Mouse (Mus musculus): Measurements from ENCODE around the gene Naa50. TPM values are rescaled to one million over a fixed set of nuclear protein-coding genes. Genes with fewer than 3 reads are reported as not detected.

Gene Naa50
- polyA plus RNA-seq, 1 experiment from 2014 or later = 101 TPM

DNA sequence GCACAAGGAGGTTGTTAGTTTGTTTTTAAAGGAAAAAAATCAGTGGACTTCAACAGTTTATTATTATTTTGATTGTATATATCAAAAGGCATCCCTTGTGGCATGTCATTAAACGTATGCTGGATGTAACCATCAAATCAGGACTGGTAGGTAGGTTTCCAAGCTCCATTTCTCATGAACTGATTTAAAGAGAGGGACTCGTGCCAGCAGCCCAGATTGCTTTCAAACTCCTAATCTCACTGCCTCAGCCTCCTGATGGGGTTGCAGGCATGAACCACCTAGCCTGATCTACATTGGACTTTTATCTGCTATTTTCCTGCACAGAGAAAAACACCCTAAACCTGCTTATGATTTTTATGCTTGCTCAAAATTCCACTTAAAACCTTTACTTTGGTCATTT, 15.8 kb upstream of the Naa50 start:
- H3K4me3 ChIP-seq = no peak overlapping the region
- WGBS = 90% methylated on average over 2 of the region's 2 CpGs
- H3K27ac ChIP-seq (replicated peaks) = no peak overlapping the region
- no peak for ATAC-seq (ENCODE audit: low FRiP score, low read depth)
- H3K9ac ChIP-seq (replicated peaks) = no peak overlapping the region
- no peaks in the 10 kb centered on the region for H3K9me3 ChIP-seq
- no peaks in the 10 kb centered on the region for H3K36me3 ChIP-seq
- no peak overlapping the region for H3K4me2 ChIP-seq (replicated peaks)
- H3K27me3 ChIP-seq = no peaks in the 10 kb centered on the region
- no peaks in the 10 kb centered on the region for H3K4me1 ChIP-seq

DNA sequence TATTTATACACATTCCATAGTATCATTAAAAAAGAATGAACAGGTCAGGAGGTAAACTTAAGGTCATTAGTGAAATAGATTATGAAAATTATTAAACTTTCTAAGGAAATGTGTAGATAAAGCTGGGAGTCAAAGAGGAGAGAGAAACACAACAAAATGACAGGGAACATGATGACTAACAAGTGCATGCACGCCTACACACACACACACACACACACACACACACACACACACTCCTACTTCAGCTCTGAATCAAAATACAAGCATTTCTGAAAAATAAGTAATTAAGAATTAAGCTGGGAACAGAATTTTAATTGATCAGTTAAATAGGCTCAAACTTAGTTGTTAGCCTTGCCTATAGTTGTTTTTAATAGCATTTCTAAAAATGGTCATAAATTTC, 14.9 kb upstream of the Naa50 start:
- H3K9me3 ChIP-seq = no peaks in the 10 kb centered on the region
- no peak for ATAC-seq (ENCODE audit: low FRiP score, low read depth)
- no peaks in the 10 kb centered on the region for H3K4me1 ChIP-seq
- no peaks in the 10 kb centered on the region for H3K27me3 ChIP-seq
- H3K9ac ChIP-seq (replicated peaks) = no peak overlapping the region
- WGBS = 93% methylated on average over 1 of the region's 1 CpGs
- no peak overlapping the region for H3K27ac ChIP-seq (replicated peaks)
- no peaks in the 10 kb centered on the region for H3K36me3 ChIP-seq
- H3K4me2 ChIP-seq (replicated peaks) = no peak overlapping the region
- H3K4me3 ChIP-seq = no peak overlapping the region

GRCm38 (mm10) chr16:44125436-44125835, 14.2 kb upstream of the Naa50 start:
- H3K27me3 ChIP-seq = no peaks in the 10 kb centered on the region
- no peak overlapping the region for H3K4me2 ChIP-seq (replicated peaks)
- H3K4me3 ChIP-seq = no peak overlapping the region
- no peaks in the 10 kb centered on the region for H3K4me1 ChIP-seq
- 88% methylated on average over 2 of the region's 2 CpGs for WGBS
- no peak for ATAC-seq (ENCODE audit: low FRiP score, low read depth)
- H3K9me3 ChIP-seq = no peaks in the 10 kb centered on the region
- no peaks in the 10 kb centered on the region for H3K36me3 ChIP-seq
- no peak overlapping the region for H3K9ac ChIP-seq (replicated peaks)
- H3K27ac ChIP-seq (replicated peaks) = no peak overlapping the region

GRCm38 (mm10) chr16:44126437-44126836, 13.2 kb upstream of the Naa50 start:
- Histone ChIP-seq H3K9ac (replicated peaks) (no peak overlapping the region), H3K4me1 (no peaks in the 10 kb centered on the region), H3K36me3 (no peaks in the 10 kb centered on the region), H3K27me3 (no peaks in the 10 kb centered on the region), H3K4me3 (no peak overlapping the region), H3K9me3 (no peaks in the 10 kb centered on the region), H3K4me2 (replicated peaks) (no peak overlapping the region), H3K27ac (replicated peaks) (no peak overlapping the region)
- 92% methylated on average over 4 of the region's 4 CpGs for WGBS
- ATAC-seq (ENCODE audit: low FRiP score, low read depth) = no peak

DNA sequence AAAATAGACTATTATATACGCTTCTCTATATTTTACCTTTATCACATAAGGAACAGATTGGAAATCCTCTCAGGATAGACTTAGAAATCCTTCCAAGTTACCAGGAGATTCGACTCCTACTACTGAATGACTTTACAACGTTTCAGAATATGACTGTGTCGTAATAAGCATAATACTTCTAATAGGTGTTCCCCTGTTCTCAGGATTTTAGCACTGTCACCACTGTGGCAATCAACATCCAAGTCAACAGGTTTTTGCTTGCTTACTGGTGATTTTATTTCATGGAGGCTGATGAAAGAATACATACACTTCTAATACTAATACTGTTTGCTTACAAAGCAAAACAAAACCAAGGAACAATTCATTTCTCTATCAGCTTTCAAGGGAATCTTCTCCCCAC, 7.3 kb upstream of the Naa50 start:
- H3K36me3 ChIP-seq = no peaks in the 10 kb centered on the region
- WGBS = 87% methylated on average over 4 of the region's 4 CpGs
- ATAC-seq (ENCODE audit: low FRiP score, low read depth) = no peak

GRCm38 (mm10) chr16:44133187-44133586, 6.4 kb upstream of the Naa50 start:
- H3K27ac ChIP-seq (replicated peaks) = no peak overlapping the region
- peaks cover 9% of the 10 kb centered on the region for H3K4me1 ChIP-seq
- H3K9ac ChIP-seq (replicated peaks) = no peak overlapping the region
- no peak overlapping the region for H3K4me3 ChIP-seq
- no peaks in the 10 kb centered on the region for H3K9me3 ChIP-seq
- 89% methylated on average over 3 of the region's 3 CpGs for WGBS
- H3K4me2 ChIP-seq (replicated peaks) = no peak overlapping the region
- ATAC-seq (ENCODE audit: low FRiP score, low read depth) = no peak
- no peaks in the 10 kb centered on the region for H3K36me3 ChIP-seq
- H3K27me3 ChIP-seq = no peaks in the 10 kb centered on the region

More for the DNA sequence above, 7.3 kb upstream of the Naa50 start:
- Histone ChIP-seq H3K27me3 (no peaks in the 10 kb centered on the region), H3K9ac (replicated peaks) (no peak overlapping the region), H3K4me3 (no peak overlapping the region), H3K27ac (replicated peaks) (no peak overlapping the region), H3K4me2 (replicated peaks) (no peak overlapping the region), H3K4me1 (no peaks in the 10 kb centered on the region), H3K9me3 (no peaks in the 10 kb centered on the region)

DNA sequence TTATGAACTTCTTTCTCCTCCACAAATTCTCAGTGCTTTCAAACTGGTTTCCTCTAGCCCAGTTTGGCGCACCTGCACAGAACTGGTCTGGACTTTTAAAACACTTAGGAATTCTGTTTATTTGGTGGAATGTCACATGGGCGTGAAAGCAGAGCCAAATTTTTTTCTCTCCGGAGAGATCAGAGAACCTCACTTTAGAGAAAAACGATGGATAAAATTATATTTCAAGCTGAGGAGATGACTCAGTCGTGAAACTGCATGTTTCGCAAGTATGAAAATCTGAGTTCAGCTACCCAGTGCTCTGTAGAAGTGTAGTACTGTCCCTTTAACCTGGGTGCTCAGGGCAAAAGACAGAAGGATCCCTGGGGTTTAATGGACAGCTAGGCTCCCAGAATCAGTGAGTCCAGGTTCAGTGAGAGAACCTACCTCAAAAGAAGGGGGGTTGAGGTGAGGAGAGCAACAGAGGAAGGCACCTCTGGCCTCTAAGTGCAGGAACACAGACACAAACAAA, 3.1 kb upstream of the Naa50 start:
- Histone ChIP-seq H3K27me3 (no peaks in the 10 kb centered on the region), H3K9me3 (no peaks in the 10 kb centered on the region), H3K36me3 (no peaks in the 10 kb centered on the region), H3K9ac (replicated peaks) (no peak overlapping the region), H3K4me3 (no peak overlapping the region), H3K27ac (replicated peaks) (no peak overlapping the region), H3K4me1 (peaks cover 13% of the 10 kb centered on the region), H3K4me2 (replicated peaks) (no peak overlapping the region)
- WGBS = 92% methylated on average over 6 of the region's 6 CpGs
- no peak for ATAC-seq (ENCODE audit: low FRiP score, low read depth)

- WGBS = 2% methylated on average over 24 of the region's 24 CpGs
- H3K4me3 ChIP-seq = peak overlapping the region; percentile 96
- peaks cover 16% of the 10 kb centered on the region for H3K4me1 ChIP-seq
- peak overlapping the region; percentile 91 for H3K9ac ChIP-seq (replicated peaks)
- 0 out of 2 replicates have a peak, but pooled peaks have one; percentile 0 for ATAC-seq (ENCODE audit: low FRiP score, low read depth)
- H3K4me2 ChIP-seq (replicated peaks) = peak overlapping the region; percentile 90
- peak overlapping the region; percentile 98 for H3K27ac ChIP-seq (replicated peaks)
- H3K36me3 ChIP-seq = no peaks in the 10 kb centered on the region
- H3K27me3 ChIP-seq = no peaks in the 10 kb centered on the region
- no peaks in the 10 kb centered on the region for H3K9me3 ChIP-seq
These were observed 1.2 kb upstream of the Naa50 start for GRCm38 (mm10) chr16:44138377-44138978.

GRCm38 (mm10) chr16:44138979-44139535, 573 bp upstream of the Naa50 start:
- H3K27me3 ChIP-seq = no peaks in the 10 kb centered on the region
- peaks cover 16% of the 10 kb centered on the region for H3K4me1 ChIP-seq
- H3K9ac ChIP-seq (replicated peaks) = peak overlapping the region; percentile 91
- H3K36me3 ChIP-seq = no peaks in the 10 kb centered on the region
- ATAC-seq (ENCODE audit: low FRiP score, low read depth) = peak; percentile 88
- H3K27ac ChIP-seq (replicated peaks) = peak overlapping the region; percentile 98
- peak overlapping the region; percentile 96 for H3K4me3 ChIP-seq
- under 1% methylated on average over 25 of the region's 25 CpGs for WGBS
- no peaks in the 10 kb centered on the region for H3K9me3 ChIP-seq
- H3K4me2 ChIP-seq (replicated peaks) = peak overlapping the region; percentile 90

DNA sequence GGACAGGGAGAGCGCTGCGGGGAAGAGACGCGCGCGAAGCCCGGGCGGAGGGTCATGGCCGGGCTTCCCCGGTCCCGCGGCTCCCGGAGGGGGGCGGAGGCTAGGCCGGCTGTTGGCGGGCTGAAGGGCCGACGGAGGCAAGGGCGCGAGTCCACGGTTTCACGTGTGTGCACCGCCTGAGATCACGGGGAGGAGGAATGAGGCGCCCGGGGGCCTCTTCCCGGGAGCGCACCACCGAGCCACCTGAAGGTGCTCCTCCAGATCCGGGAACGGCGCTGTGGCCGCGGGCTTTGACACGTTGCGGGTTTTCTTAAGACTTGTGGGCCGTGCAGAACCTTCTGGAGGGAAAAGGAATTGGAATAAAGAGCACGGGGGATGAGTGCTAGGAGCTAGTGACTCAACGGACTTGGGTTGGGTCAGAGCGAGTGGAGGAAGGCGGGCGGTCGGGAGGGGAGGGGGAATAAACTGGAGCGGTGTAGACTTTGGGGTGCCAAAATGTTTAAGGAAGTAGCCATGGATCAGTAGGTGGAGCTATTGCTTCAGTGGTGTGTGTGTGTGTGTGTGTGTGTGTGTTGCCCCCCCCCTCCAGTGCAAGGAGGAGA, 657 bp downstream of the Naa50 start:
- H3K27me3 ChIP-seq = no peaks in the 10 kb centered on the region
- peak overlapping the region; percentile 96 for H3K4me3 ChIP-seq
- peak overlapping the region; percentile 67 for H3K4me2 ChIP-seq (replicated peaks)
- no peaks in the 10 kb centered on the region for H3K9me3 ChIP-seq
- peak overlapping the region; percentile 91 for H3K9ac ChIP-seq (replicated peaks)
- 1% methylated on average over 43 of the region's 44 CpGs for WGBS
- peak; percentile 62 for ATAC-seq (ENCODE audit: low FRiP score, low read depth)
- peaks cover 16% of the 10 kb centered on the region for H3K4me1 ChIP-seq
- peak overlapping the region; percentile 98 for H3K27ac ChIP-seq (replicated peaks)
- no peaks in the 10 kb centered on the region for H3K36me3 ChIP-seq

DNA sequence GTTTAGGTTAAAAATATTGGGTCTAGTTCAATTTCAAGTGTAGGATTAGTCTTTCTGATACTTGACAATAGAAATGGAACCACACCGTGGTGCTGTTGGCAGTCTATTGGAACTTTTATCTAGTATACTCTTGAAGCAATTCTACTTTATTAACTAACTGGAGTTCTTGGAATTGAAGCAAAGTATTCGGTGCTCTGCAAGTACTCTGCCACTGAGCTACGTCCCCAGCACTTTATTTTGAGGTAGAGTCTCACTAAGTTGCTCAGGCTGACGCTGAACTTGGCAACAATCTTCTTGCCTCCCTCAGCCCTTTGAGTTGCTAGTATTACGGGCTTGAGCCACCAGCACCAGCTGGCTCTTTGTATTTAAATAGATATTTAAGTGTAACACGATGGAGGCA, 1.9 kb downstream of the Naa50 start:
- H3K9me3 ChIP-seq = no peaks in the 10 kb centered on the region
- no peak overlapping the region for H3K9ac ChIP-seq (replicated peaks)
- H3K27ac ChIP-seq (replicated peaks) = no peak overlapping the region
- WGBS = 46% methylated on average over 6 of the region's 6 CpGs
- no peaks in the 10 kb centered on the region for H3K27me3 ChIP-seq
- H3K4me1 ChIP-seq = peaks cover 16% of the 10 kb centered on the region
- no peaks in the 10 kb centered on the region for H3K36me3 ChIP-seq
- no peak overlapping the region for H3K4me3 ChIP-seq
- ATAC-seq (ENCODE audit: low FRiP score, low read depth) = no peak
- H3K4me2 ChIP-seq (replicated peaks) = peak overlapping the region; percentile 67

DNA sequence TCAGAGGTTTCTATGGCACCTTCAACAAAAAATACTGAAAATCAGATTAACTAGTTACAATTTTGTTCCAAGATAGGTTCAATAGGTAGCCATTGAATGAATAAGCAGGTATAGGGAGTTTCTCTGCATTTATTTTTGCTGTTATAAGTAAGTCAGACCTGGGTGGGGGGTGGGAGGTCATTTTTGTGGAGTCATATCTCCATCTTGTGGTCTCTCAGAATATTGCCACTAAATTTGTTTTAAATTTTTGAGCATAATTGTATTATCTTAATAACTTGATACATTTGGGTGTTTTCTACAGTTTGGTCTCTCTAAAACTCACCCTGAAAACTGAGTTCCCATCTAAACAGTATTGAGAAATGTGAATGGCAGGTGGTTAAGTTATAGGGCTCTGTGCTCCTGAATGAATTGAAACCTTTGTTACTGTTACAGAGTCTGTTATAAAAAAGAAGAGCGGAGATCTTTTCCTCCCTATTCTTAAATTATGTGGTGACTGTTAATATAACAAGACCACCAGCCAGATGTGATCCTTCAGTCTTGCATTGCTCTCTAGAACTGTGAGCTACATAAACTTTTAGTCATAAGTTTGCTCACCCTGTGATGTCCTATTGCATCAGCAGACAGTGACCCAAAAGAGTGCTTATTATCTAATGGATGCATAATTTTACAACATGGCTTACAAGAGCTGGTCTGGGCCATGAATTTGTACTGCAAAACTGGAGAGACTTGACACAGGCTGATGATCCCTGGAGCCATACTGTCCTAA, 9.6 kb downstream of the Naa50 start:
- Histone ChIP-seq H3K36me3 (no peaks in the 10 kb centered on the region), H3K4me1 (no peaks in the 10 kb centered on the region), H3K4me2 (replicated peaks) (no peak overlapping the region), H3K27ac (replicated peaks) (no peak overlapping the region), H3K9me3 (no peaks in the 10 kb centered on the region), H3K4me3 (no peak overlapping the region), H3K9ac (replicated peaks) (no peak overlapping the region), H3K27me3 (no peaks in the 10 kb centered on the region)
- WGBS = 95% methylated on average over 1 of the region's 1 CpGs
- ATAC-seq (ENCODE audit: low FRiP score, low read depth) = no peak
